Mouse (Mus musculus): ENCODE measurements around the gene Slc25a10. TPM values are rescaled to one million over a fixed set of nuclear protein-coding genes. Genes with fewer than 3 reads are reported as not detected.
A peak's percentile ranks its signal among the peaks of the same experiment; 100 is the strongest.

Slc25a10 gene
- polyA plus RNA-seq, 1 experiment from 2014 or later, result 69.4 TPM

- DNase-seq (ENCODE audit: low spot score), result peak; percentile 52
- no peak overlapping the region for H3K4me3 ChIP-seq
- 0 out of 2 replicates have a peak overlapping the region, but pooled peaks have one; percentile 1 for H3K27ac ChIP-seq (replicated peaks)
- no peaks in the 10 kb centered on the region for H3K9me3 ChIP-seq
- H3K36me3 ChIP-seq (replicated peaks), result no peaks in the 10 kb centered on the region
- H3K4me1 ChIP-seq, result peaks cover 15% of the 10 kb centered on the region
- H3K27me3 ChIP-seq (replicated peaks; ENCODE audit: low read depth, poor library complexity, severe bottlenecking), result no peaks in the 10 kb centered on the region
- WGBS, result 50% methylated on average over 9 of the region's 9 CpGs
Measured at GRCm38 (mm10) chr11:120519738-120520137, 28.1 kb downstream of the Slc25a10 start.

GRCm38 (mm10) chr11:120520498-120520897 lies 28.9 kb downstream of the Slc25a10 start:
- Histone ChIP-seq H3K36me3 (replicated peaks) (no peaks in the 10 kb centered on the region), H3K4me3 (no peak overlapping the region), H3K27me3 (replicated peaks; ENCODE audit: low read depth, poor library complexity, severe bottlenecking) (no peaks in the 10 kb centered on the region), H3K27ac (replicated peaks) (0 out of 2 replicates have a peak overlapping the region, but pooled peaks have one; percentile 1), H3K9me3 (no peaks in the 10 kb centered on the region), H3K4me1 (peaks cover 15% of the 10 kb centered on the region)
- 77% methylated on average over 9 of the region's 9 CpGs for WGBS
- DNase-seq (ENCODE audit: low spot score), result no peak

- Histone ChIP-seq H3K4me1 (peaks cover 13% of the 10 kb centered on the region), H3K36me3 (replicated peaks) (no peaks in the 10 kb centered on the region), H3K4me3 (no peak overlapping the region; the same call in 1 of the 2 replicates), H3K27ac (replicated peaks) (no peak overlapping the region), H3K9me3 (no peaks in the 10 kb centered on the region), H3K27me3 (replicated peaks; ENCODE audit: low read depth, poor library complexity, severe bottlenecking) (no peaks in the 10 kb centered on the region)
- no peak for DNase-seq (ENCODE audit: low spot score)
- WGBS, result 87% methylated on average over 5 of the region's 5 CpGs
Measured at GRCm38 (mm10) chr11:120520967-120521540, 29.4 kb downstream of the Slc25a10 start.

- Histone ChIP-seq H3K4me1 (peaks cover 13% of the 10 kb centered on the region), H3K27ac (replicated peaks) (no peak overlapping the region), H3K9me3 (no peaks in the 10 kb centered on the region), H3K4me3 (no peak overlapping the region), H3K27me3 (replicated peaks; ENCODE audit: low read depth, poor library complexity, severe bottlenecking) (peaks cover 4% of the 10 kb centered on the region), H3K36me3 (replicated peaks) (no peaks in the 10 kb centered on the region)
- 85% methylated on average over 8 of the region's 8 CpGs for WGBS
- DNase-seq (ENCODE audit: low spot score), result no peak
Measured at GRCm38 (mm10) chr11:120522581-120522980, 30.9 kb downstream of the Slc25a10 start.

- Histone ChIP-seq H3K4me3 (no peak overlapping the region), H3K27me3 (replicated peaks; ENCODE audit: low read depth, poor library complexity, severe bottlenecking) (peaks cover 37% of the 10 kb centered on the region), H3K9me3 (no peaks in the 10 kb centered on the region), H3K4me1 (peaks cover 13% of the 10 kb centered on the region), H3K27ac (replicated peaks) (no peak overlapping the region), H3K36me3 (replicated peaks) (no peaks in the 10 kb centered on the region)
- 78% methylated on average over 2 of the region's 2 CpGs for whole genome bisulfite sequencing
- DNase-seq (ENCODE audit: low spot score), result no peak
Measured at GRCm38 (mm10) chr11:120525959-120526358, 34.3 kb downstream of the Slc25a10 start.

GRCm38 (mm10) chr11:120527690-120528354 lies 36.2 kb downstream of the Slc25a10 start:
- no peak for DNase-seq (ENCODE audit: low spot score)
- WGBS, result 75% methylated on average over 9 of the region's 9 CpGs
- H3K27ac ChIP-seq (replicated peaks), result no peak overlapping the region
- no peaks in the 10 kb centered on the region for H3K36me3 ChIP-seq (replicated peaks)
- H3K4me3 ChIP-seq, result no peak overlapping the region
- peaks cover 56% of the 10 kb centered on the region for H3K27me3 ChIP-seq (replicated peaks; ENCODE audit: low read depth, poor library complexity, severe bottlenecking)
- H3K4me1 ChIP-seq, result peaks cover 22% of the 10 kb centered on the region
- no peaks in the 10 kb centered on the region for H3K9me3 ChIP-seq

- H3K9me3 ChIP-seq, result no peaks in the 10 kb centered on the region
- H3K4me1 ChIP-seq, result peaks cover 22% of the 10 kb centered on the region
- no peak overlapping the region; the same call in 1 of the 2 replicates for H3K27ac ChIP-seq (replicated peaks)
- peaks cover 67% of the 10 kb centered on the region for H3K27me3 ChIP-seq (replicated peaks; ENCODE audit: low read depth, poor library complexity, severe bottlenecking)
- no peaks in the 10 kb centered on the region for H3K36me3 ChIP-seq (replicated peaks)
- no peak overlapping the region for H3K4me3 ChIP-seq
- WGBS, result 37% methylated on average over 4 of the region's 4 CpGs
- DNase-seq (ENCODE audit: low spot score), result no peak
Measured at GRCm38 (mm10) chr11:120528903-120529302, 37.3 kb downstream of the Slc25a10 start.

- DNase-seq (ENCODE audit: low spot score), result peak; percentile 67
- H3K4me1 ChIP-seq, result peaks cover 22% of the 10 kb centered on the region
- no peaks in the 10 kb centered on the region for H3K9me3 ChIP-seq
- peak within 1 kb of the TSS; percentile 58 for H3K4me3 ChIP-seq
- WGBS, result 6% methylated on average over 62 of the region's 62 CpGs
- H3K27me3 ChIP-seq (replicated peaks; ENCODE audit: low read depth, poor library complexity, severe bottlenecking), result peaks cover 78% of the 10 kb centered on the region
- H3K27ac ChIP-seq (replicated peaks), result peak within 1 kb of the TSS; percentile 75
- no peaks in the 10 kb centered on the region for H3K36me3 ChIP-seq (replicated peaks)
Measured at GRCm38 (mm10) chr11:120530085-120530964, 38.7 kb downstream of the Slc25a10 start, which contains the start of gene Gcgr. Gene Gcgr (plus strand): TSS chr11:120530699.

- no peak for DNase-seq (ENCODE audit: low spot score)
- 29% methylated on average over 9 of the region's 9 CpGs for WGBS
- Histone ChIP-seq H3K4me3 (0 out of 2 replicates have a peak overlapping the region, but pooled peaks have one; percentile 58), H3K27ac (replicated peaks) (no peak overlapping the region), H3K9me3 (no peaks in the 10 kb centered on the region), H3K27me3 (replicated peaks; ENCODE audit: low read depth, poor library complexity, severe bottlenecking) (peaks cover 78% of the 10 kb centered on the region), H3K4me1 (peaks cover 22% of the 10 kb centered on the region), H3K36me3 (replicated peaks) (no peaks in the 10 kb centered on the region)
Measured at GRCm38 (mm10) chr11:120531646-120532045, 40.0 kb downstream of the Slc25a10 start.

GRCm38 (mm10) chr11:120534093-120534492 lies 42.5 kb downstream of the Slc25a10 start:
- 82% methylated on average over 8 of the region's 8 CpGs for WGBS
- DNase-seq (ENCODE audit: low spot score), result no peak
- Histone ChIP-seq H3K4me1 (peaks cover 29% of the 10 kb centered on the region), H3K27ac (replicated peaks) (no peak overlapping the region), H3K36me3 (replicated peaks) (no peaks in the 10 kb centered on the region; the same call in 1 of the 2 replicates), H3K9me3 (no peaks in the 10 kb centered on the region), H3K27me3 (replicated peaks; ENCODE audit: low read depth, poor library complexity, severe bottlenecking) (peaks cover 59% of the 10 kb centered on the region), H3K4me3 (no peak overlapping the region)

- Histone ChIP-seq H3K27ac (replicated peaks) (no peak overlapping the region), H3K36me3 (replicated peaks) (no peaks in the 10 kb centered on the region; the same call in 1 of the 2 replicates), H3K4me1 (peaks cover 38% of the 10 kb centered on the region), H3K9me3 (no peaks in the 10 kb centered on the region), H3K27me3 (replicated peaks; ENCODE audit: low read depth, poor library complexity, severe bottlenecking) (peaks cover 49% of the 10 kb centered on the region), H3K4me3 (no peak overlapping the region)
- 76% methylated on average over 3 of the region's 3 CpGs for whole genome bisulfite sequencing
- DNase-seq (ENCODE audit: low spot score), result no peak
Measured at GRCm38 (mm10) chr11:120535145-120535544, 43.5 kb downstream of the Slc25a10 start.

- Histone ChIP-seq H3K4me3 (no peak overlapping the region), H3K27me3 (replicated peaks; ENCODE audit: low read depth, poor library complexity, severe bottlenecking) (peaks cover 42% of the 10 kb centered on the region), H3K27ac (replicated peaks) (no peak overlapping the region), H3K4me1 (peaks cover 38% of the 10 kb centered on the region), H3K9me3 (no peaks in the 10 kb centered on the region), H3K36me3 (replicated peaks) (no peaks in the 10 kb centered on the region; the same call in 1 of the 2 replicates)
- 73% methylated on average over 3 of the region's 3 CpGs for WGBS
- no peak for DNase-seq (ENCODE audit: low spot score)
Measured at GRCm38 (mm10) chr11:120535804-120536203, 44.2 kb downstream of the Slc25a10 start.

Measured in embryonic facial prominence, embryonic 10.5 days (tissue).